Mouse (Mus musculus): ENCODE measurements around the gene Noct. TPM values are rescaled to one million over a fixed set of nuclear protein-coding genes. Genes with fewer than 3 reads are reported as not detected.

The Noct gene
- total RNA-seq, 4 experiments from 2014 or later = 32.2 to 45.2 (median 41.6) TPM

DNA sequence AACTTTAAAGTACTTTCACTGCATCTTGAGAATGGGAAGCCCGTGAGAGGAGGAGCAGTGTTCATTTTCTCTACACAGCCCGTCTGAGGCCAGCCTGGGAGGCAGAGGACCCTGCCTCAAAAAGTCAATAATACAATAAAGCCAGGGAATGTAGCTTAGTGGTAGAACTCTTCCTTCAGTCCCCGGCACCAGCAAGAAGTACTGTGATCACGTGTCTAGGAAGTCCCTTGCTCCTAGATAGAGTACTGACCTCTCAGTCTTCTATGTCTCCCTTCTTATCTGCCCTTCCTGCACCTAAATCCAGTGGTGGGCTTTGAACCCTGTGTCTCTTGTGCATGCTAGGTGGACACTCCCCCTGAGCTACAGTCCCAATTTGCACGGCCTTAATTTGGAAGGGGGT lies 6.6 kb downstream of the Noct start:
- DNase-seq (ENCODE audit: low spot score) = no peak

DNA sequence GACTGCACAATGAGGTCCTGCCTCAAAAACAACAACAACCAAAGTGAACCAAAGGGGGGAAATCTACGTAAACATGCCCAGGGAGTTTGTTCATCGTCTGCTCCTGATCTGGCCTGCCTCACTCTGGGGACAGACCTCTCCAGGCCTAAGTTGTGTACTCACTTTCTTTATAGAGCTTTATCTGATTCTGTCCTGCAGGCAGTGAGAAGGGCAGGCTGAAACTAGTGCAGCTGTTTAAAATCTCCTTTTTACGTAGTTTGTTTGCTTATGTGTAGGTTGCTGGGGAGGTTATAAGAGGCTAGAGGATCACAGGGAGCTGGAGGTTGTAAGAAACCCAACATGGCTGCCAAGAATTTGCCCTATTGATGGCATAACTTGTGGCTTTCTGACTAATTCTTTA lies 7.3 kb downstream of the Noct start:
- no peak for DNase-seq (ENCODE audit: low spot score)

DNA sequence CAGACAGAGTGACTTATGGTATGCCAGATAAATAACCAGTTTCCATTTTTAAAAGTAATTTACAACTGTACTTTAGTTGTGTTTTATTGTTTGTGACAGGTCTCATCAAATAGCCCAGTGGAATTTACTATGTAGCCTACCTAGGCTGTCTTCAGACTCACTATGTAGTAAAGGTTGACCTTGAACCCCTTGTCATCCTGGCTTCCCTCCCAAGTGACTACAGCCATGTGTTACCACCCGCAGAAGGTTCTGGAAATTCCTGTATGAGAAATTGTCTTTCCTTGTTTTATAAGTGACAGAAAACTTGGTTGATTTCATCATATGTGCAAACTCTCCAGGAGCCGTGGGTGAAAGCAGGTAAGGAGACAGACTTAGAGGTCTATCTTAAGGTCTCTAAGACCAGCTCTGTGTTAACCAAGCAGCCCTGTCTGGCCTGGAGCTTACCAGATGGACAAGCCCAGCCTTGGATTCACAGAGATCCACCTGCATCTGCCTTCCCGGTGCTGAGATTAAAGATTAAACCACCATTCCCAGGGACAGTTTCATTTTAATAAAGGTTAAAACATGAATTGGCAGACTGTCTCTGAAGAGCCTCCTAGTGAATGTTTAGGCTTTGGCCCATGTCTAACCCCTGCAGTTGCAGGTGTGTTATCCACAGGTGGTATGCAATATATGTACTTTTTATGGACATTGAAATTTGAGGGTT lies 8.1 kb downstream of the Noct start:
- no peak for DNase-seq (ENCODE audit: low spot score)

DNA sequence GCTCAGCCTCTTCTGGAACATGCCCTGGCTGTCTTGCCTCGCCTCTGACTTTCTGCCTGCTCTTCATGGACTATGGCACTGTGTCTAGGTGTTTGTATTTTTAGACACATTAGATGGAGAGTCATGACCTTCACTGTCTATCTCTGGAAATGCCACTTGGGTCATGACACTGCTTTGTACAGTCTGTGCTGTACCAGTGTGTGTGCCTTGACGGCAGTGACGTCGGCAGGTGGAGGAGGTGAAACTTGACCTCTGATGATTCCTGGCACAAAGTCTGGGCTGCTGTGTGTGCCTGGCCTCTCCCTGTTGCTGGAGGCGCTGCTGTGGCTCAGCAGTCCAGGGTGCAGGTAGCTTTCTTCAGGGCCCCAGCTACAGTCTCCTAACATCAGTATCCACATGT lies 9.2 kb downstream of the Noct start:
- DNase-seq (ENCODE audit: low spot score) = peak; percentile 72

DNA sequence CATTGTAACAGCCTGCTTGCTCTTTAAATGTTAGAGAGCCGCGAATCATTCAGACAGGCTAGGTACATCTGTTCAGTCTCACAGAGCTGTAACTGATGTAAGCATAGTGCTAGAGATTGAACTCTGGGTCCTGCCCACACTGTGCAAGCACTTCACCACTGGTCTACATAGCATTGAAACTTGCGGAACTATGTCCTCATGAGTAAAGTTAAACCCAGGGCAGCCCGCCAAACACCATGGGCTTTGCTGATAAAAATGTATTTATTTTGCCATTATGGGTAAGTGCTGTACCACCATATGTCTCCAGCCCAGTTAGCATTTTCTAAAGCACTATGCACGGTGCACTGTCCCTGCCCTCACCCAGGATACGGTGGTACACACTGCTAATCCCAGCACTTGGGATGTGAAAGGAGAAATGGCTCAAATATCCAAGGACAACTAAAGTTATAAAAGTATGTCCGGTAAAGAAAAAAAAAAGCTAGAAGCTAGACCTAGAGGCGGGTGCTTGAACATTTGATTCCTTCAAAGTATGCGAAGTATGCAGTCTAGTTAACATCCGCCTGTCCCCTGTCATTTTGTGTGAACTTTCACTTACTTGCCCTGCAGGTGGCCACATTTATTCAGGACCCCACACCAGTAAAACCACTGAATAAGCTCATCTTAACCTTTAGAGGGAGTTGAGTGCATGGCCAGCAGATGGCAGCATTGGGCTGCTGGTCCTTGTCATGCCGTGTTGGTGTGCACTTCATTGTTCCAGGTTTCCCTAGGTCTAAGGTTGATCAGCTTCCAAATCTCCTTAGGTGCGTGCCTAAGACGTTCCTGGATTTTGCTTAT lies 9.9 kb downstream of the Noct start:
- DNase-seq (ENCODE audit: low spot score) = peak; percentile 80

DNA sequence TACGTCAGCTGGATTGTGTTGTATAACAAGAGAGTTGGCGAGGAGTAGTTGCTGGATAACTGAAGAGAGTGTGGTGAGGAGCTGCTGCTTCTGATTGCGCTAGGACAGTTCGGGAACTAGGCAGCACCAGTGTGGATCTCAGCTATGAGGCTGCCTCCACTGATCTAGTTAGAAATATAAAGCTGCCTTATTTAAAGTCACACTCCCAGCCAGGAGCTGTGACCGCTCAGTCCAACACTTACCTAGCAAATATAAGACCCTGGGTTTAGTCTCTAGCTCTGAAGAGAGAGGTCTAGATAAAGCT lies 10.5 kb downstream of the Noct start:
- no peak for DNase-seq (ENCODE audit: low spot score)

DNA sequence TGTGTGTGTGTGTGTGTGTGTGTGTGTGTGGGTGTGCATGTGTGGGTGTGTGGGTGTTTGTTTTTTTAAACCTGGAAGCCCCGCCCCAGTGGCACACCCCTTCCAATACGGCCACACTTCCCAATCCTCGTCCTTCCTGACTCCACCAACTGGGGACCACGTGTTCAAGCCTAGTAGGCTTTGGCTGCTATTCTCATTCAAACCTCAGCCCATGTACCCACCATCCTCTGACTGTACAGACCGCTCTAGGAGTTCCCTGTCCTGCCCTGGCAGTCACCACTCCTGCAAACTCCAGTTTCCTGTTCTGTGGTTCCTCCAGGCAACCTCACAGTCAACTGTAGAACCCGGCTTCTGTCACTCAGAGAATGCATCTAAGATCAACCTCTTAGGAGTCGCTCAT lies 14.3 kb downstream of the Noct start:
- no peak for DNase-seq (ENCODE audit: low spot score)

DNA sequence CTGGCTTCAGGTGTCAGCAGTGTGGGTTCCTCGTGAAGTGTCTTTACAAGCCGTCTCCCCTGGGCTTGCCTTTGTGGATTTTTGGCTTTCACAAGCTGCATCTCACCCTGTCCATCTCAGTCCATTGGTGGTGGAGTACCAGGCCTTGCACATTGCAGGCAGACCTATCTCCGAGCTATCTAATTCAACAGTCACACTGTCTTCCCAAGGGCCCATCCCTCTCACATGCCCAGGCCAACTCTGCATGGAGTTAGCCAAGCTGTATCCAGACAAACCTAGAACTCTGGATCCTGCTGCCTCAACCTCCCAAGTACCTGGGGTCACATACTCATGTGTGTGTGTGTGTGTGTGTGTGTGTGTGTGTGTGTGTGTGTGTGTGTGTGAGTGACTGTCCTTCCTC lies 15.3 kb downstream of the Noct start:
- no peak for DNase-seq (ENCODE audit: low spot score)

DNA sequence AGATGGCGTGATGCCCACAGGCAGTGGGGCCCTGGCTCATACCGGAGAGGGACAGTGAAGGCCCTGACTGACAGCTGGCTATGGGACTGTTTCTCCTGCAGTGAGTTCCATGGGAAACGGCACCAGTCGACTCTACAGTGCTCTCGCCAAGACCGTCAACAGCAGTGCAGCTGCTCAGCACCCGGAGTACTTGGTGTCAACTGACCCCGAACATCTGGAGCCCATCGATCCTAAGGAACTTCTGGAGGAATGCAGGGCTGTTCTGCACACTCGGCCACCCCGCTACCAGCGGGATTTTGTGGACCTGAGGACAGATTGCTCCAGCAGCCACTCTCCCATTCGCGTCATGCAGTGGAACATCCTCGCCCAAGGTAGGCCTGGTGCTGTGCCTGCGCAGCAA lies 23.5 kb downstream of the Noct start:
- no peak for DNase-seq (ENCODE audit: low spot score)

DNA sequence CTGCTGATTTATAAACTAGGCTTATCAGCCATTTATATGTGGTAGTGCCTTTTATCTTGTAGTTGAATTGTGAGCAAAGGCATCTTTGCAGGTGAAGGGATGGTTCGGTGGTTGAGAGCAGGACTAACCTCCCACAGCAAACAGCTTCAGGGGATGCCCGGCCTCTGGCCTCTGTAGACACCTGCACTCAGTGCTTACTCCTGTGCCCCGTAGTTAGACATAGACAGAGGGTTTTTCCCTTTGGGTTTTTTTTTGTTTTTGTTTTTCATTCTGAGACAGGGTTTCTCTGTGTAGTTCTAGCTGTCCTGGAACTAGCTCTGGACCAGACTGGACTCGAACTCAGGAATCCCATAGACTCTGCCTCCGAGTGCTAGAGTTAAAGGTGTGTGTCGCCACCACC lies 24.4 kb downstream of the Noct start:
- DNase-seq (ENCODE audit: low spot score) = no peak

DNA sequence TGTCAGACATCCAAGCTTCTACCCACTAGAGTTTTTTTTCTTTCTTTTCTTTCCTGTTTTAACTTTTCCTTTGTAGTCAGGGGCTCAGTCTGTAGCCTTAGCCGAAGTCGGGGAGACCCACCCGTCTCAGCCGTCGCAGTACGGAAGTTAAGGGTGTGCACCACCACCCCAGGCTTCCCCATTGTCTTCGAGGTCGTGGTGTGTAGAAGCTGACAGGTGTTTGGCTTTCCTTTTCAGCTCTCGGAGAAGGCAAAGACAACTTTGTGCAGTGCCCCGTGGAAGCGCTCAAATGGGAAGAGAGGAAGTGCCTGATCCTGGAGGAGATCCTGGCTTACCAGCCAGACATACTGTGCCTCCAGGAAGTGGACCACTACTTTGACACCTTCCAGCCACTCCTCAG lies 25.2 kb downstream of the Noct start:
- DNase-seq (ENCODE audit: low spot score) = no peak

DNA sequence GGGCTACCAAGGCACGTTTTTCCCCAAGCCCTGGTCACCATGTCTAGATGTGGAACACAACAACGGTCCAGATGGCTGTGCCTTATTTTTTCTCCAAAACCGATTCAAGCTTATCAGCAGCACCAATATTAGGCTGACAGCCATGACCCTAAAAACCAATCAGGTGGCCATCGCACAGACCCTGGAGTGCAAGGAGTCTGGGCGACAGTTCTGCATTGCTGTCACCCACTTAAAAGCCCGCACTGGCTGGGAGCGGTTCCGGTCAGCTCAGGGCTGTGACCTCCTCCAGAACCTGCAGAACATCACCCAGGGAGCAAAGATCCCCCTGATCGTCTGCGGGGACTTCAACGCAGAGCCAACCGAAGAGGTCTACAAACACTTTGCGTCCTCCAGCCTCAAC lies 25.6 kb downstream of the Noct start:
- DNase-seq (ENCODE audit: low spot score) = no peak

DNA sequence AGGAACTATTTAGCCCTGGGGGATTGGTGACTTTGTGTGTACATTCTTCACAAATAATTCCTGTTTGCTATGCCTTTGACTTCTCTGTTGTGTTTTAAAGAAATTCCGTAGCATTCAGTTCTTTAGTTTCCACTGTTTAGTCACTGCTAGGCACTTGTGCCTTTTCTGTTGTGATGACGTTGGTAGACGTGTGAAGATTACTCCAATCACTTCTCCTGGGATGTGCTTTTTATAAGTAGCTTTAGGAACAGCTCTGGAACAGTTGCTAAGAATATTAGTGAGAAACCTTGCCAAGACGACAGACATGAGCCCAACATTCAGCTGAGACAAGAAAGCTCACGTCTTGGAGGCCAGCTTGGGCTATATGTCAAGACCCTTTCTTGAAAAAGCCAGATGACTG lies 26.8 kb downstream of the Noct start:
- DNase-seq (ENCODE audit: low spot score) = no peak

DNA sequence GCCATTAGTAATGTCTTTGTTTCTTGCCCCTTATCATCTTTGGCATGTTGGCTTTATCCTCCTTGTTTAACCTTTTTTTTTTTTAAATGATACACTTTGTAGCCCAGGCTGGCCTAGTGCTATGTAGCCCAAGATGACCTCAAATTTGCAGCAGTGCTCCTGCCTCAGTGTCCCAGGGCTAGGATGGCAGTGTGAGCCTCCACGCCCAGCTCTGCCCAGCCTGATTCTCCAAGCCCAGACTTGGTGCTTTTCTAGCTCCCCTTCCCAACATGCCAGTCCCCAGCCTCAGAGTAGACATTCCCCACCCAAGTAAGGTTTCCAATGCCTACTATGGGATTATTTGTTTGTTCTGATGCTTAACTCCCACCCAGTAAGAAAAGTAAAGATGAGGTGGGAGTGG lies 28.0 kb downstream of the Noct start:
- no peak for DNase-seq (ENCODE audit: low spot score)

DNA sequence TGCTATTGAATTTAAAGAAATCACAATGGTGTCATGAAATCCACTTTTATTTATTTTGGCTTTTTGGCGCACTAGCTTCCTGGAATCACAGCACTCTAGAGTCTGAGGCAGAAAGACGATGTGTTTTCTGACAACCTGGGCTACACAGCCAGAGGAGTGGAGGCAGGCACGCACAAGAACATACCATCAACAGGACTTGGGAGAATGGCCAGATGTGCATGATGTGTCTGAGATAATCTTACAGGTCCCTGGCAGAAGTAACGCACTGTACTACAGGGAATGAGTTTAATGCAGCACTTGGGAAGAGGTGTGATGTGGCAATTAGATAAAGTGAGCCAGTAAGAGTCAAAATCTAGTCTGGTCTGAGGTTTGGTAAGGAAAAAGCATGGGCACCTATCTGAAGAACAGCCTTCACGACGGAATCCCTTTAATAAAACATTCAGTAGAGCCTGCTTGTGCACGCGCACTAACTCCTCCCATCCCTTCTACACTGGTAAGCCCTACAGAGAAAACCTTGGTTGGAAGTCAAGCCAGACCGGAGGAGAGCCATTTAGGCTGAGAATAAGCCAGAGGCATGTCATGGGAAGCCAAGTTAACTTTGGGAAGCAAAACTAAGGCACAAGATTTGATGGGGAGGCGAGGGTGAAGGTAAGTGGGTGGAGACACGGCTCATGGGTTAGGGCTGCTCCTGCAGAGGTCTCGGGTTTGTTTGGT lies 28.6 kb downstream of the Noct start:
- DNase-seq (ENCODE audit: low spot score) = no peak

DNA sequence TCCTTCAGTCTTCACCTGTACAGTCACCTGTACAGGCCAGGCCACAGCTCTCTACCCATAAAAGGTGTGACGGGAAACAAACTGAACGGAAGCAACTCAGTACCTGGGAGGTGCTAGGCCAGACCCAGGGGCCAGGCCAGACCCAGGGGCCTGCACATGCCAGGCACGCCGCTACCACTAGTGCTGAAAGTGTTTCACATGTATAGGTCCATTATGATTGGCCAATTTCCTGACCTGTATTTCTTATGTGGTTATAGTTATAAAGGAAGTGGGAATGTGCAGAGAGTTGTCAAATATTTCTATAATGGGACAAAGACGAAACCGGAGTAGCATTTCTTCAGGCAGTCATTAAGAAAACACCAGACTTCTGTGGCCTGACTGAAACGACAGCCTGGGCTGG lies 30.5 kb downstream of the Noct start:
- DNase-seq (ENCODE audit: low spot score) = no peak

DNA sequence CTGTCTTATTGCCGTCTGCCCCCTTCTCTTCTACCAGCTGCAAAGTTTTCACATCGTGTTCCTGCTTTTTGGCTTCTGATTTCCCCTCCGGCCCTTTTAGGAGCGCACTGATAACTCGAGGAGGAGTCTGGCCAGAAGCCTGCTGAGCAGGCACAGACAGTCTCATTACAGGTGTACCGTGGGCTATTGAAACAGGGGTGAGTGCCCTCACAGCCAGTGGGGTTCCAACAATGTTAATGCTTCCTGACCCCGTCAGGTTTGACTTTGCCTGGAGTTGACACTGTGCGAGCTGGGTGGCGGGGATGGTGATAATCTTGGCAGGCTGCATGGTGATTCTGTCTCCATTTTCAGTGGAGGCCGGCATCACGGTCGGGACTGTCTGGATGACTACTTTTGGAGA lies 32.2 kb downstream of the Noct start:
- no peak for DNase-seq (ENCODE audit: low spot score)

DNA sequence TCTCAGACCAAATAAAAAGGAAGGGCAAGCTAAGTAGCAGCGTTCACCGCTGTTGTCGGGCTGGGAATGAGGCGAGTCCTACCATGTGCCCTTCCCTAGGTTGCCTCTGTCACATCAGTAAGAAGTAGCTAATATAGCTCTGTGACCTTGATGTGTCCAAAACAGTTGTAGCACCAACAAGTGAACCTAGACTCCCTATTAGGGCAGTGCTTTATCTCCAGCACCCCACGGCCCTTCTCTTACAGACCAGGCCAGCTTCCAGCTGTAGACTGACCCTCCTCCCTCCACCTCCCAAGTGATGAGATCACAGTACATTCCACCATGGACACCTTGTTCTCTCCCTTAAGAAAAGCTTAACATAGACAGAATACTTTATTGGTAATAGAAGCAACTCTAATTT lies 33.8 kb downstream of the Noct start:
- no peak for DNase-seq (ENCODE audit: low spot score)

DNA sequence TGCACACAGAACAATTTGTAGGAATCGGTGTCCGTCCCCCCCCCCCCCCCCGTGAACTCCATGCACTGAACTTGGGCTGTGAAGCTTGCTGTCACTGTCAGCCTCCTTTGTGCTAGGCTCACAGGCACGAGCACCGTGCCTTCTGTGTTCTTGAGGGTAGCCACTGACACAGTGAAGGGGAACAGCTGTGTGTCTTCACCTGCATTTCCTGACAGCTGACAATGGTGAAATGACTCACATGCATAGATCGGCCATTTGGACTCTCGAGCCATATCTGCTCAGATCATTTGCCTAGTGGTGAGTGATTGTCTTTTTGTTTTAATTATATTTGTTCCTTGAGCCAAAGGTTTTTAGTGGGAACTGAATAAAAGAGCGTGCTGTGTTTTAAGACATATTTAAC lies 38.7 kb downstream of the Noct start:
- DNase-seq (ENCODE audit: low spot score) = no peak

DNA sequence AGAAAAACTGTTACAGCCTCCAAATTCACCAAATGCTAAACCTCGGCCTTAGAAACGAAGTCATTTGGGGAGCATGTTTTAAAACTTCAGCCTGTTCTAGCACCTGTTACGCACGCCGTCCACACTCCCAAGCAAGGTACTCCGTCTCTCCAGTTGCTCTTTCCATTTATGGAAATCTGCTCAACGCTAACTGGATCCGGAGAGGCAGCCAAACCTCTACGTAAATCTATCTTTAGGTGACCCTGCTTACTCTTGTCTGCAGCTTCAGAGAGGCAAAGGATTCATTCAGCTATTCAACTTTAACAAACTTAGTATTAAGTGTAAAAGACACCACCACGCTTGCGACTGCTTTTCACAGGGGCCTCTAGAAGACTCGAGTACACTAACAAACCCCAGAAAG lies 44.2 kb downstream of the Noct start:
- DNase-seq (ENCODE audit: low spot score) = peak; percentile 56

DNA sequence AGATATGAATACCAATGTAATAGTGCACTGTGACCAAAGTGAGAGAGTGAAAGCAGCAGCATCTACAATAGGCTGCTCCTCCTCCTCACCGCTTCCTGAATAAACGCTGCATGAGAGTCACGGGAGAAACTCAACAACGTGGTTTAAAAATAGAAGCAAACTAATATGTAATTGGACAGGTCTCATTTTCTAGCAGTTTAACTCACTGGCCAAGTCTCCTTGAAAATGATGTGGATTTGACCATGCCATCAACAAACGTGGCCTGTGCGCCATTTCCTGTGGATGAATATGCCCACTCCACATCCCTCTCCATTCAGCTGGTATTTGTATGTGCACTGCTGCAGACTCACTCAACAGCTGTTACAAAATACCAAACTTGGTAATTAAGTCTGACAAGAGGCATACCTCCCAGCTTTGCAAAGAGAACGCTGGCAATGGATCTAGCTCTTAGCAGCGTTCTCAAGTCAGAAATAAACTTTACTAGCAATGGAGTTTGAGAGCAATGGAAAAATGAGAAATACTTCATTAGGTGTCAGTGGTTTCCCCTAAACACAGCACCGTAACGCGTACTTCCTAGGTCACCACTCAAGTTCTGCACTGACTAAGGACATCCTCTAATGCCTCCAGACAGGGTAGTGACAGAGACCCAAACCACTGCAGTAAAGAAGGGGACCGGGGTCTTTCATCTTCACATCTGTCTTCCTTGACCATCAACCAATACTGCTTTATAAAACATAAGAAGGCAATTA lies 46.0 kb downstream of the Noct start:
- peak; percentile 57 for DNase-seq (ENCODE audit: low spot score)

DNA sequence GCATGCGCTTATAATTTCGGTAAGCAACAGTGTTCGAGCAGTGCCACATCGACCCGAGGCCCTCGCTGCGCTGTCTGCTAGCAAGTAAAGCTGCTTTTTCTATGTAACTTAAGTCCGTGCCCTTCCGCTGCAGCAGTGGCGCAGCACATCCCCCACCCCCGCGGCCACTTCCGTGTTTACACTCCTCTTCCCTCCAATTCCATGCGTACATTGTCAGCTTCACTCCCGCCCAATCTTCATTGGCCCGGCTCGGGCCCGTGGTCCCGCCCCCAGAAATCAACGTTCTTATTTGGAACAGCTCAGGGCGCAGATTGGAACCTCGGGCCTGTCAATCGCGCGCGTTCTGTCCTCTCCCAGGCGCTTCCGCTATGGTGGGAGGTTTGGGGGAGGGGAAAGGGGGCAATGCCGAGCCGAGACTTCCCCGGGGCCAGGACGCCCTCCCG lies 51.7 kb downstream of the Noct start:
- peak; percentile 99 for DNase-seq (ENCODE audit: low spot score)
